Mouse (Mus musculus) urinary bladder, postnatal 36 days (tissue): ENCODE results near the gene Mymx.
"Not testable (repeated sequence)": the region's sequence is repeated elsewhere in the genome, so short reads cannot be mapped to it uniquely, and the experiment has no call there.

ENCODE experiments used
- DNase-seq, 2 experiments: peaks; one replicate each; pipeline ENCODE4 v3.0.0; 2022; ENCODE audit warnings: low spot score in 2 of 2, mixed read lengths in 1 of 2

Mymx gene

DNA sequence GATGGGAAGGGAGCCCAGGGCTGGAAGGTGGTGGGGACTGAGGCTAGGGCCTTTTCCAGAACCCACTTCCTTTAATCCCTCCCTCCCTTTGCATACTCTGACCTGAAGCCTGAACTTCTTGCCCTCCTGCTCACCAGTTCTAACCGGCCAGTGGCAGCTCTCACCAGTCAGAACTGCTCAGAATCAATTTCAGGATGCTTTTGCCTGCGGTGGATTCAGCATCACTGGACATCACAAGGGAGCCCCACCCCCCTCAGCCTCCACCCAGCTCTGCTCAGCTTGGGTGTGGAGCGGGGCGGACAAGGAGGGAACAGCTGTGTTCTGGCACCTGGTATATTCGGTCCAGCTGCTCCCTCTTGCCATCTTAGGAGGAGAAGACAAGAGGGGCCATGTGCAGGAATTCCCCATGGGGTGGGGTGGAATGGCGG lies at the start of gene Mymx:
Mymx (minus strand) TSS at position 226 of the 428 bp plus-strand sequence.
- DNase-seq = no peak

DNA sequence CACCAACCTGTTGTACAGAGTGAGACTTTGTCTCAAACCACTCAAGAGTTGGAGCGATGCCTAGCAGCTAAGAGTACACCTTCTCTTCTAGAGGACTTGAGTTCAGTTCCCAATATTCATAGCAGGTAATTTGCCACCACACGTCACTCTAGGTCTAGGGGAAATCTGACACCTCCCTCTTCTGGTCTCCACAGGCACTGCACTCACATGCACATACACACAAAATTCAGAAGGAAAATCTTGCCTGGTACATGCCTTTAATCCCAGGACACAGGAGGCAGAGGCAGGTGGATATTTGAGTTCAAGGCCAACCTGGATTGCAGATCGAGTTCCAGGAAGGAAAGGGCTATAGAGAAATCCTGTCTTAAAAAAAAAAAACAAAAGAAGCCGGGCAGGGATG lies 42.3 kb upstream of the Mymx start:
- DNase-seq = no peak

DNA sequence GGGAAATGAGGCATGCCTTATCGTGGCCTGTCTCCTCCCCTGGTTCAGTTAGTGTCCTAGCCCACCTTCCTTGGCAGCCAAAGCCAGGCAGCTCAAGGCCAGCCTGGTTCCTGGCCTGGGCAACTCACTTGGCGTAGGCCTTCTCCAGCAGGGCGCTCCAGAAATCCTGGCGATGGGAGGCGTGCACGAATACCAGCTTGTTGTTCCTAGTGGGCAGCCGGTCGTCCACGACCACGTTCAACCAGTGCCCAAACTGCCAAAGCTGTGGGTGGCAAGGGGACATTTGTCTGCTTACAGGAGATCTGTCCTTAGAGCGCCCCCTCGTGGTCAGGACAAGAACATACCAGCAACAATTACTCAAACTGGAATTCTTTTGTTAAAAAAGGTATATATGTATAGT lies 40.8 kb upstream of the Mymx start:
- DNase-seq = peak; percentile 48 to 55

DNA sequence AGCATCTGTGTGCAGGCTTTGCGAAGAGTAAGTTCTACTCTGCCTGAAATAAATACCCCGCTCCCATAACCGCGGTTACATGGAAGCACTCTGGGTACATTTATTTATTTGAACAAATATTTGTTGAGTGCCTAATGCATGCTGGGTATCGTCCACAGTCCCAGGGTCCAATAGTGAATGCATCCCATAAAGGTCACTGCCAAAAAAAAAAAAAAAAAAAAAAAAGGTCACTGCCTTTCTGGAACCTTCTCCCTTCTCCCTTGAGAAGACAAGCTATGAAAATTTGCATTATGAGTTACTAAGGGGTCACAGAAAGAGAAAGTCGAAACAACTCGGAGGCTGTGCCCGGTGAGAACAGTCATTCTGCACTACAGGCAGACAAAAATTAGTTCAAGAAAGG lies 40.1 kb upstream of the Mymx start:
- no peak for DNase-seq

DNA sequence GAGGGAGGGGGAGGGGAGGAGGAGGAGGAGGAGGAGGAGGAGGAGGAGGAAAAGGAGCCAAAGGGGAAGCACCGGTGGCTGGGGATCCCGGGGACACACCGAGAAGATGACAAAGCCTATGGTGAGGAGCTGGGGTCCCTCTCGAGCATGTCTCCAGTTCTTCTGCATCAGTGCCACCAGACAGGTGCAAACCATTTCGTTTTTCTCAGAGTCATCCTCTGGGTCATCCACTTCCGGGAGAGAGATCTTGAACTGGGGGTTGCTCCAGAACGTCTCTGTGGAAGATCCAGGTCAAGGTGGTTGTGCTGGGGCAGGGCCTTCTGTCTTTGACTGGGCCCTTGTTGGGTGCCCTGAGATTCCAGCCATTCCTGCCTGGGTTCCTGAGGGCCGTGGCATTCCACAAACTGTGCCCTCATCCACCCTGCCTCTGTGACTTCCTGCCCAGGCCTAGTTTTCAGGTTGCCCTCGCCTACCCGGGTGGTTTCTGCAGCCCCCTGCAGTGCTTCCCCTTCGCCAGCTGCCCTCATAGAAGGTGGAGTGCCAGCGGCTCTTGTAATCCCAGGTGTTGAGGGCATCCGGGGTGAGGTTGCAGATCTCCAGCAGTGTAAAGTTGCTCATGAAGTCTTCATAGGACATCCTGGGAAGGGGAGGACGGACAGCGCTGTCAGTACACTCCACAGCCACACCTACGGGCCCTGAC lies 36.8 kb upstream of the Mymx start:
- DNase-seq = no peak

DNA sequence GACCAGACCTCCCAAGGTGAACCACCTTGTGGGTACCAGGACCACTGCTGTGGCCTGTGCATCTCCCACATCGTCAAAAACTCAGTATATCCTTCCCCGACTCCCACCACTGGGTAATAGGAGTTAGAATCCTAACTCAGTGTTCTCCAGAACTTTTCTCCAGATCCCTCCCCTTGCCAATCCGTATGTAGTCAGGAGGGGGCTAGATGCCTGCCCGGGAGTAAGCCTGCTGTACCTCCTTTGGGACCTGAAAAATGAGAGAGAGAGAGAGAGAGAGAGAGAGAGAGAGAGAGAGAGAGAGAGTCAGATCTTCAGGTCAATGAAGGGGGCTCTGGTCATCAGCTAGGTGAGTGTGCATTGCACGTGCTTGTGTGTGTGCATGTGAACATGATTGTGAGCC lies 32.1 kb upstream of the Mymx start:
- DNase-seq = no peak

DNA sequence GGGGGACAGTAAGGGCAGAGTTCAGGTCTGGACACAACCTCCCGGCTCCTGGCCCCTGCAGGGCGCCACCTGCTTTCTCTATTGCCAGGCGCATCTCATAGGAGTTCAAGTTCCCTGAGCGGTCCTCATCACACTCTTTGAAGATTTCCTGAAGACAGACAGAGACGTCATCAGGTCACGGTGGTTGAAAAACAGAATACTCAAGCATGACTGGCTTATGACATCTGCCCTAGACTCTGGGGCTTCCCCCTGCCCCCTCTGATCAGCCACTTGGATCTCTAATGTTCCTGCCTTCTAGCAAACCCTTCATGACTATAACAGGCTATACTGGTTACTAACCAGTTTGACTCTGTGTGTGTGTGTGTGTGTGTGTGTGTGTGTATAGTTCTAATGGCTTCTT lies 30.0 kb upstream of the Mymx start:
- DNase-seq = no peak

DNA sequence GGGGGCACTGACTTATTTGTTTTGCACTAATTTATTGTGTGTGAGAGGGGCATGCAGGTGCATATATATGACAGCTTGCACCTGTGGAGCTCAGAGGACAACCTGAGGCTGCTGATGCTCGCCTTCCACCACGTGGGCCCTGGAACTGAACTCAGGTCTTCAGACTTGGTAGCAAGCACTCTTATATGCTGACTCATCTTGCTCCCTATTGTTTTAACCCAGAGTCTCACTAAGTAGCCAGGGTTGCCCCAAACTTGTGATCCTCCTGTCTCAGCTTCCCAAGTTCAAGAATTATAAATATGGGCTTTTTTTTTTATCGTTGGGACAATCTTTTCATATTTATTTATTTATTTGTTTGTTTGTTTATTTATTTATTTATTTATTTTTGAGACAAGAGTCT lies 29.1 kb upstream of the Mymx start:
- DNase-seq = no peak

DNA sequence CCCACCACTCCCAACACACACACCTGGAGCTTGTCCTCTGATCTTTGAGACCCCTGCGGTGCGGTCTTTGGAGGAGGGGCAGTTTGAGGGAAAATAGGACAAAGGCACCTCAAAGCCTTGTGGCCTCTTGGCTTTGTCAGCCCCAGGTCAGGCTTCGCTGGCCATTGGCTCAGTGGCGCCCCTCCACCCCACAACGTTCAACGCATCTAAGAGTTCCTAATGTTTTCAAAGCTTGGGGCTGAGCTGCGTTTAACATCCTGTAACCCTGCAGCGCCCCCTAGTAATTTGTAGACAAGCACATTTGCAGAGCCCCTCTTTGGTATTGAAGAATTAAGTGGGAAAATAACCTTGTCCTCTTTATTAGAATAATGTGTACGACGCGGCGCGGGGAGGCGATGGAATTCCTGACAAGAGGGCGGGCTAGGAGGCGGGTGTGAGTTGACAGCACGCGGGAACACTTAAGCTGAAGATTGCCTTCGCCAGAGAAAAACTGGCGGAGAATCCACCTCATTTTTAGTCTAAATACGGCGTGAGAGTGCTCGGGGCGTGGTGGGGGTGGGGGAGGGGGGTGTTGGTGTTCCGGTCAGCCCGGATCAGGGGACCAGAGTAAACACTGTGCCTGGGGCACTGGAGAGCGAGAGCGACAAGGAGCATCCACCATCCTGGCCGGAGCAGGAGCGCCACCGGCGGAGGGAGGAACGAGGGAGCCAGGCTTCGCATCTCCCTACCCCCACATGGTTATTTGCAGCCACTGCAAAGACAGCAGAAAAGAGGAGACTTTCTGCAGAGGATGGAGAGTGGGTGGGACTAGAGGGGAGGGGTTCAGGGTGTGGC lies 28.2 kb upstream of the Mymx start:
- peak; percentile 41 to 52 for DNase-seq

DNA sequence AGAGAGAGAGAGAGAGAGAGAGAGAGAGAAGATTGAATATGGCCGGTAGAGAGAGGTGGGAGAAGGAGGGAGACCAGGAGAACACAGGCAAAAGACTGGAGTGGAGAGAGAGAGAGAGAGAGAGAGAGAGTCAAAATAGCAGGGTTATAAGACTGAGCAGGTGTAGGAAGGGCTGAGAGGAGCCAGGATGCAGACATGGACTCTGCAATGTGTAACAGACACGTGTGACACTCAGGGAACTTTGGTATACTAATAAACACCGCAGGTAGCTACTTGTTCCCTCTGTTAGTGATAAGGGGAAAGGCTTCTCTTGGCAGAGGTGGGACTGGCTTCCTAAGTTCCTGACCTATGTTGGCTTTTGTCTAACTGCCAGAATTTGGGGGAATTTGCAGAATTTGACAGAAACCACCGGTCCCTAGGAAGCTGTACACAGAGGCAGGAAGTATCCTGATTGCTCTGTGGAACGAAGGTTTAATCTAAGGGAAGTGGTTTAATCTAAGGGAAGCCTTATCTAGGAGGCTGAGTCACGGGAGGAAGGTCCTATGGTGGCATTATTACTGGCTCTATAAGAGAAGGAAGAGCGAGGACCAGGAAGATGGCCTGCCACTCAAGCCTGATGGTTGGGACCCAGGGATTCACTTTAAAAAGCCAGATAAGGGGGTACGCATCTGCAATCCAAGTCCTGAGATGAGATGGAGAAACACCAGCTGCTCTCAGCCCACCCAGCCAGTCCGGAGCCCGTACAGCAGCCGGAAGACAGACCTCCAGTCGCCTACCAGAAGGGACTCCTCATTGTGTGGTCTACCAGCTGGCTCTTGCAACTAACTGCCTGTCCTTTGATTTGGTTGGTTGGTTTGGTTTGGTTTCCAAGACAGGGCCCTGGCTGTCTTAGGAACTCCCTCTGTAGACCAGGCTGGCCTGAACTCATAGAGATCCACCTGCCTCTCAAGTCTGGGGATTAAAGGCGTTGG lies 27.3 kb upstream of the Mymx start:
- DNase-seq = no peak

DNA sequence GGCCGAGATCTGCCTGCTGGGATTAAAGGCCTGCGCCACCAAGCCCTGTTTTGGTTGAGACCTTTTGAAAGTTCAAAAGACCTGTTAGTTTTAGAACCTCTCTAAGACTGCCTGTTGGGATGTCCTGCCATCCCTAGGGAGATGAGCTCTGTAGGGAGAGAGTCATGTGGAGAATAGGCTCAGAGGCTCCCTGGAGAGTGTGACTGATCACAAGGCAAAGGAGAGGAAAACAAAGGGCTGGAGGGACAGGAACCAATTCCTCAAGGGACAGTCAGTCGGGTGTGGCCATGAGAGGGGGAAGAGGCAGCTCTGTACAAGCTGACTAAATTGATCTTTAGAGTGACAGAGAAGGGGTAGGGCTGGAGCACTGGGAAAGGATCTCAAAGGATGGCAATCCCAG lies 26.3 kb upstream of the Mymx start:
- no peak for DNase-seq

DNA sequence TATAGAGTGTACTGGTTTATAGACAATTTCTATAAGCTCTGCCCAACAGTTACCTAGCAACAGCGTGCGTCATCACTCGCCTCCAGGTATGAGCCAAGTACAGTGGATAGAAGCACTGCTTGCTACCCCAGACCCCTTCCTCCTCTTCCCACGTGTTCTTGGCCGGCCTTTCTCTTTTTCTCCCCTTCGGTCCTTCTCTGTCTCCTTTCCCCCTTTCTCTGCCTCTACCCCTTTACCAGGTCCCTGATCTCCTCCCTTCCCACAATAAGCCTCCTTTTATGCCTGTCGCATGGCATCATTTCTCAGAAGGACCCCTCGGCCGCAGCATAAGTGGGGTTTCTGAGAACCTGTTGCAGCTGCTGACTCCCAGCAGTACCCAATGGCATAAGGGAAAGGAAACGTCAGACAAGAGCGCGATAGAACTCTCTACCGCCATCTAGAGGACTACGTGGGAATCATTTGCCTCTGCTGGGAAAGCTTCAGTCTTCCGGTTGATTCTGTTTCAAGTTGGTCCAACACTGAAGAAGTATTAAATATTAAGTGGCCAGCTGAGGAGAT lies 24.8 kb upstream of the Mymx start:
- DNase-seq = peak; percentile 42 to 63

DNA sequence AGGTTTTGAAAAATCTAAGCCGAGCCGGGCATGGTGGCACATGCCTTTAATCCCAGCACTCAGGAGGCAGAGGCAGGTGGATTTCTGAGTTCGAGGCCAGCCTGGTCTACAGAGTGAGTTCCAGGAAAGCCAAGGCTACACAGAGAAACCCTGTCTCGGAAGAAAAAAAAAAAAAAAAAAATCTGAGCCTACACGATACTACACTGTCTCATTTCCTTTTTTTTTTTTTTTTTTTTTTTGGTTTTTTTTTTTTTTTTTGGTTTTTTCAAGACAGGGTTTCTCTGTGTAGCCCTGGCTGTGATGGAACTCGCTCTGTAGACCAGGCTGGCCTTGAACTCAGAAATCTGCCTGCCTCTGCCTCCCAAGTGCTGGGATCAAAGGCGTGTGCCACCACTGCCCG lies 21.5 kb upstream of the Mymx start:
- not testable (repeated sequence) for DNase-seq

DNA sequence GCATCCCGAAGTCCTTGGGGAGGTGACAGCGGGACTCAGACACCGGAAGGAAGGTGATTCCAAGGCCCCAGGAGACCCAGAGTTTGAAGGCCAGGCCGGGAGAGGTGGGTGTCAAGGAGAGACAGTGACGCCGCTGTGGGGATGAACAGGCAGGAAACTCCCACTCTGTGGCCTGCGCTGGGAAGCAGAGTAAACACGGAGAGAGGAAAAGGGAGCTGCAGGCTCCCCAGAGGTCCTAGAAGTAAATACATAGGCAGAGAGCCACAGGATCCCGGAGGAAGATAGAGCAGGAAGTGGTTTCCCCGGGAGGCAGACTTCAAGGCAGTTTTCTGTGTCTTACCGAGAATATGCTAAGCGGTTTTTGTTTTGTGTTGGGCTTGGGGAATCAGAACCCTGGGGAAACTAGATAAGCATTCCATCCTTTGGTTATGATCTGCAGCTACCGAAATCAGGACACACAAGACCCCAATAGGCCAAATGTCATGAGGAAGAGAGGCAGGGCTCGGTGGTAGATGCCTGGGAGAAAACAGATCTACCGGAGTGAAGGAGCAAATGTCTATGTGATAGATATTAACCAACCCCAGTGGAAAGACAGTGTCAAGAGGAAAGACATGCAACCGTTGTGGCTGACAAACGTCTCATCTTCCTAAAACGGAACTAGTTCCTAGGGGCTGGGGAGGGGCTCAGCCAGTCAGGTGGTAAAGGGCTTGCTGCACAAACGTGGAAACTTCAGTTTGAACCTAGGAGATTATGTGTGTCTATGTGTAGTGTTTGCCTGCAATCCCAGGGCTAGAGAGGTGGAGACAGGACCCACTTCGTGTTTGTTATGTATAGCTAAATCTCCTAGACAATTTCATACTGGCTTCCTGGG lies 17.7 kb upstream of the Mymx start:
- no peak for DNase-seq

DNA sequence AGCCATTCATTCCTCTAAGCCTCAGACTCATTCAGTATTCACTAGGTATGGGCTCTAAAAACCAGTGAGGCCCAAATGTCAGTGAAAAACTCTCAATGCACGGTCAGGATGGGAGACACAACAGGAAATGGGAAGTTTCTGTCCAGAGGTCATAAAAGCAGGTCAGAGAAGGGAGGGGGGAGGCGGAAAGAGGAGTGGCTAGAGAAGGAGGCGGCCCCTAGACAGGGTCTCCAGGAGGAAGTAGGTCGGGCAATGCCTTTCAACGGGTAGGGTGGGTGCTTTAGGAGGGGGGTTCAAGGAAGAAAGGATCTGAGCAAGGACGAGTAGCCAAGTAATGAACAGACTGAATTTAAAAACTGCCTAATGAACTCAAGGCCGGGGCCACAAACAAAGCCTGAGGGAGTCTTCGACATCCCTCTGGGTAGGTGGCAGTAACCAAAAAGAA lies 17.1 kb upstream of the Mymx start:
- no peak for DNase-seq

DNA sequence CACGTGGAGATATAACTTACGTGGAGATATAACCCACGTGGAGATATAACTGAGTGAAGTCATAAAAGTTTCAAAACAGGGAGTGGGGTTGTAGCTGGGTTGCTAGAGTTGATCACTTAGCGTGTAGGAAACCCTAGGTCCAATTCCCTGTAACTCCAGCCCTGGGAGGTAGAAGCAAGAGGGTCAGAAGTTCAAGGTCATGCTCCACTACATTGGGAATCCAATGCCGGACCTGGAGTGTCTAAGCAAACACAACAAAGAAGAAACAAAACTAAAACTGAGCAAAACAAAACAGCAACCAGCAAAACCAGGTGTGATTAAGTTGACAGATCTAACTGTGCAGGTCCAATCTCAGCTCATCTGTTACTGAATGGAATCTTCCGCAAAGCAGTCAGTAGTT lies 15.8 kb upstream of the Mymx start:
- no peak for DNase-seq

DNA sequence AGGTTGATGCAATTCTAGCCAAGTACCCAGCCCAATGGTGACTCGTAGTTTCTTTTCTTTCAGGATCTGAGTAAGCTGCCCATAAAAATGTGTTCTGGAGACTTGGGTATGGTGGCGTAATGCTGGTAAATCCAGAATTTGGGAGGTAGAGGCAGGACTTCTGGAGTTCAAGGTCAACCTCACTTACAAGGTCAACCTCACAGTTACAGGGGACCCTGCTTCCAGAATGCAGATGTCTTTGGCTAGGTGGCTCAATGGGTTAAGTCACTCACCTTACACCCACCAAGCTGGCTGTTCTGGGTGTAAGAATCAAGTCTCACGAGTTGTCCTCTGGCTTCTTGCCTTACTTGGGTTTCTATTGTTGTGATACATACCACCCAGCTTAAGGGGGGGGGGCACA lies 14.8 kb upstream of the Mymx start:
- no peak for DNase-seq

DNA sequence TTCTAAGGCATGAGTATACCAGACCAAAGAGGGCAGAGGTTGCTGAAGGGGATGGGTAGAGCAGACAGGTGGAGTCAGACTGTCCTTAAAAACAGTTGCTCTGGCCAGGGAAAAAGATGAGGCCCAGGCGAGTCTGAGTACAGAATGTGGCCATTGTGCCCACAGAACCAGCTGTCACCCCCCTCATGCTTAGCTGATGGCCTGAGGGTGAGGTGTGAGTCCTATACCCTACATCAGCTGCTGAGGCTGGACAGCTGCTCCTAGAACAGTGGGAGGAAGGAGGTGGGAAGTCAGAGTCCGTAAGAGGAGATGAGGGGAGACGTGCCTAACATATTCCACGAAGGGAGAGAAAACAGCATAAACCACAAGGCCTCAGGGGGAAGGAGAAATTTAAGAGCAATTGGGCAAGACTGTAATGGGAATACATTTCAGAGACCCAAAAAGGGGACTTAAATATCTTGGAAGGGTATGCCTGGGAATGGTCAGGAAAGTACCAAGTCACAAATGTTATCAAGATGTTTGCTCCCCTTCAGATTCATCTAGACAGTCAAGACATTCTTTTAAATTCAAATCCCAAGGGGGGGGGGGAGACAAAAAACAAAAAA lies 14.2 kb upstream of the Mymx start:
- no peak for DNase-seq

DNA sequence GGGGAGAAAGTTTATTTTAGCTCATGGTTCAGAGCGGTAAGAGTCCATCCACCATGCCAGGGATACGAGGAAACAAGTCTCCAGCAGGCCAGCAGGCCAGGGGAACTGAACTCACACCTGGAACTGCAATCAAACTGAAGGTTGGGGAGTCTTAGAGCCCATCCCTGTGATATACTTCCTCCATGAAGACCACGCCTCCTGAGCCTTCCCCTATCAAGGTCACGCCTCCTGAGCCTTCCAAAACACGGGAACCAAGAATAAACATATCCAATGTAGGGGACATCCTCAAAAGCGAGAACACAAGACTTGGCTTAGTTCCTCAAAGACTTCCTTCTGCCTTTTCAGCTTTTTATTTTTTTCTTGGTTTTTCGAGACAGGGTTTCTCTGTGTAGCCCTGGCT lies 11.0 kb upstream of the Mymx start:
- no peak for DNase-seq

DNA sequence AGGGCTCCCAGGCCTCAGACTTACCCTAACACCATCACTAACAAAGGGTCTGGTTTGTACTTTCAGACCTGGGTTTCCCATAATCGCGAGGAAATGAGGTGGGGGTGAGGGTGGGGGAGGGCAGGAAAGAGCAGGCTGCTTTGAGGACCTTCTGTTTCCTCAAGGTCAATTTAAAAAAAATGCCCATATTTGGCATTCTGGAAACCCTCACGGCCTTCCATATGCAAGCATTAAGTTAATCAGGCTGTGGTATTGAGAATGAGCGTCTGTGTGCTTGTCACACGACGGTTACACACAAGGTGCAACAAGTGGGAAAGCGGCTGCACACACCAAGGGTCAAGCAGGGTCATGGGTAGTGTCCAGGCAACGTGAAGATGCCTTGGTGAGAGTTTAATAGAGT lies 10.1 kb upstream of the Mymx start:
- DNase-seq = no peak
